Mouse (Mus musculus) megakaryocyte, embryonic 14.5 days (primary cell): ENCODE measurements at regions not wholly inside any gene's neighbourhood (a gene's known extent, or its start where the extent isn't known, plus 50 kb on each side); places are given as distances from the start of the nearest gene placed in this dataset.

Experiments
- FLI1 ChIP-seq: IDR thresholded peaks from 2 replicates; pipeline ENCODE4 v1.6.1; 2012; ENCODE audit warnings: low read length, inconsistent platforms, mixed read lengths
- GATA1 ChIP-seq: IDR thresholded peaks from 3 replicates; pipeline ENCODE4 v1.6.1; 2012; ENCODE audit warnings: mixed read lengths, low read length, inconsistent platforms, borderline replicate concordance

DNA sequence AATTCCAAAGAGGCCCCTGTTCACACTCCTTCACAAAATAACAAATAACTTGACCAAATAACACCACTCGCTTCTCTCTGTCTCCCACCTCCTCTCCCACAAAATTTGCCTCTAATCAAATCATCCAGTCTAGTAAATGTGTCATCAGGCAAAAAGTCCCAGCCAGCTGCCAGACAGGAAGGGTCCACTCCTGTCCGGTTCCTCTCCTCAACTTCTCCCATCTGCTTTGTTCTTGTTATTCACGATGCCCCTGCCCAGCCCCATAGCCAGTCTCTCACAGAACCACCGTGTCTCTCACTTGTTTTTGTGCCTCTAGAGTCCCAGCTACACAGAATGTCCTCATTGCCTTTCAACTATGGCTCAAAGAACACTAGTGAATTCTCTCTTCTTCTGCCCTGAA is 53.8 kb downstream of the Ch25h start:
- no peak for TF ChIP-seq GATA1
- TF ChIP-seq FLI1: no peak
